Mouse (Mus musculus) CH12.LX (cell line): ENCODE data around the gene Lipe.

ENCODE experiments used
- CTCF ChIP-seq, 2 experiments: IDR thresholded peaks in 1 of 2; conservative IDR thresholded peaks in 1 of 2; 2 replicates each; pipeline ENCODE4 v1.5.1; 2011 to 2012; ENCODE audit warnings: low read depth in 2 of 2, low read length in 2 of 2, improper control_type of control experiment in 1 of 2, inconsistent platforms in 1 of 2, mild to moderate bottlenecking in 1 of 2, moderate library complexity in 1 of 2
- E2F4 ChIP-seq: IDR thresholded peaks from 2 replicates; pipeline ENCODE4 v1.6.1; 2011; ENCODE audit warnings: low read depth, low read length, improper control_type of control experiment; ENCODE audit not compliant: insufficient replicate concordance
- HCFC1 ChIP-seq: IDR thresholded peaks from 2 replicates; pipeline ENCODE4 v1.6.1; 2012; ENCODE audit warnings: low read depth, mild to moderate bottlenecking, inconsistent platforms, low read length, improper control_type of control experiment
- JUND ChIP-seq: conservative IDR thresholded peaks from 2 replicates; pipeline ENCODE4 v1.6.1; 2011; ENCODE audit warnings: low read depth, low read length, improper control_type of control experiment
- MAZ ChIP-seq: IDR thresholded peaks from 2 replicates; pipeline ENCODE4 v1.6.1; 2012; ENCODE audit warnings: low read depth, mild to moderate bottlenecking, inconsistent platforms, low read length, improper control_type of control experiment, moderate library complexity
- MEF2A ChIP-seq: IDR thresholded peaks from 2 replicates; pipeline ENCODE4 v1.6.1; 2014; ENCODE audit warnings: low read depth, mild to moderate bottlenecking, inconsistent platforms, low read length, improper control_type of control experiment, borderline replicate concordance
- PAX5 ChIP-seq: IDR thresholded peaks from 2 replicates; pipeline ENCODE4 v1.6.1; 2012; ENCODE audit warnings: low read length, inconsistent platforms, mixed read lengths
- POLR2A ChIP-seq: IDR thresholded peaks from 2 replicates; pipeline ENCODE4 v1.6.1; 2011; ENCODE audit warnings: low read depth, mild to moderate bottlenecking, improper control_type of control experiment, low read length
- RAD21 ChIP-seq: IDR thresholded peaks from 2 replicates; pipeline ENCODE4 v1.6.1; 2011; ENCODE audit warnings: low read depth, mild to moderate bottlenecking, low read length, improper control_type of control experiment, moderate library complexity
- SIN3A ChIP-seq: IDR thresholded peaks from 2 replicates; pipeline ENCODE4 v1.6.1; 2012; ENCODE audit warnings: low read length, improper control_type of control experiment, inconsistent platforms
- TBP ChIP-seq: conservative IDR thresholded peaks from 2 replicates; pipeline ENCODE4 v1.6.1; 2011; ENCODE audit warnings: low read depth, low read length, improper control_type of control experiment
- USF1 ChIP-seq: IDR thresholded peaks from 2 replicates; pipeline ENCODE4 v1.6.1; 2014; ENCODE audit warnings: low read depth, mild to moderate bottlenecking, inconsistent platforms, low read length, improper control_type of control experiment
- USF2 ChIP-seq: conservative IDR thresholded peaks from 2 replicates; pipeline ENCODE4 v1.6.1; 2011; ENCODE audit warnings: low read depth, low read length, improper control_type of control experiment
- ZC3H11A ChIP-seq: IDR thresholded peaks from 2 replicates; pipeline ENCODE4 v1.6.1; 2012; ENCODE audit warnings: low read depth, mild to moderate bottlenecking, inconsistent platforms, low read length, improper control_type of control experiment

- TF ChIP-seq POLR2A (no peak), CTCF (conservative IDR thresholded peaks at IDR 0.05 in 1 of 2, IDR thresholded peaks at IDR 0.05 in 1 of 2; ENCODE audit: low read depth in 2 of 2, low read length in 2 of 2) (no peak), USF1 (no peak), E2F4 (no peak), MAZ (no peak), ZC3H11A (no peak), USF2 (no peak), RAD21 (no peak), SIN3A (no peak), TBP (no peak), HCFC1 (no peak), MEF2A (no peak), JUND (no peak), PAX5 (no peak)
Measured at GRCm38 (mm10) chr7:25390054-25390770, 8.3 kb downstream of the Lipe start.
